Mouse (Mus musculus): ENCODE measurements around the gene Zfp52.

Gene Zfp52

GRCm38 (mm10) chr17:21535096-21536001 is at the start of gene Zfp52:
TSS of gene Zfp52 (plus strand) at chr17:21535539.
- DNase-seq: peak; percentile 73

- peak; percentile 89 for DNase-seq
Observed at GRCm38 (mm10) chr17:21488760-21489499, 46.4 kb upstream of the Zfp52 start, which contains the start of gene Zfp53. TSS of gene Zfp53 (plus strand) at chr17:21488998.

DNA sequence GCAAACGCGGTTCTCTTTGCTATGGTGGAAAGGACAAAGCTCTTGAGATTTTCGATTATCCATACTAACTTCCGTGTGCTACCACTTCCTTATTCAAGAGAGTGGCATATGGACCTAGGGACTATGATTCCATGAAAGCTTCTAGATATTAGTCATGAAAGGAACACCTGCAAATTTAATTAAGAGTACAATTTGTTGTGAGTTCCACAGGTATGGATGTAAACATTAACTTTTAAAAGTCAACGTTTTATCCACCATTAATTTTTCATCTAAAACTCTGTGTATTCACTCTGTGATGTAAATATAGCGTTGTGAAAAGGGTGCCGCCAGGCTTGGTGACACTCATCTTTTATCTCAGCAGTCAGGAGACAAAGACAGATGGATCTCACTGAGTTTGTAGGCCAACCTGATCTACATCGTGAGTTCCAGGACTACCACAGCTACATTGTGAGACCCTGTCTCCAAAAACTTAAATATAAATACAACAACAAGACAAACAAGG is 45.8 kb upstream of the Zfp52 start:
- DNase-seq: no peak

DNA sequence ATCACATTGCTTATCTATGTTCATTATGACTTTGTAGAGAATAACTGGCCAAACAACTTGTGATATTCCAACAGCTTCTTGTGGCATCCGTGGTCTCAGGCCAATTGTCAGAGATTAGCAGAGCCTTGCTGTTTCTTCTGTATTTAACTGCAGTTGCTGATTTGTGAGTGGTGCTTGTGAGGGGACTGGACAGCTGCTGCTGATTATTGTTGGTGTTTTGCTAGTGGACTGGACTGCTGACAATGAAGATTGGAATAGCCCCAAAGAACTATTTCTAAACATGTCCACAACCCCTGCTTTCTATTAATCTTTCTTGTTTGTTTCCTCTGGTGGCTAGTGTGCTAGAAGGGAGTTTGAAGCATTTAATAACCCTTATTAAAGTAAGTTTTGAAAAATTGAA is 34.0 kb upstream of the Zfp52 start:
- DNase-seq: no peak

DNA sequence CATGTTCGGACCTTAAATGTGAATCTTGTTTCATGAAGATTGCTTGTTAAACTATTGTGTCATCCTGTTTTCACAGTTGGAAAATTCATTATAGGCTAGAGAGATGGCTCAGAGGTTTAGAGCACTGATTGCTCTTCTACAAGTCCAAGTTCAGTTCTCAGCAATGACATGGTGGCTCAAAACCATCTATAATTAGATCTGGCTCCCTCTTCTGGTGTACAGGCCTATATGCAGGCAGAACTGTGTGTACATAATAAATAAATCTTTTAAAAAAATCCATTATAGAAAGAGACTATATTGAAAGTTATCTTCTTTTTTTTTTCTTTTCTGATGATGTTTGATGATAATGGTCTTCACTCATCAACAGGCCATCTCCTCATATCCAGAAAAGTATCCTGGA is 30.8 kb upstream of the Zfp52 start:
- DNase-seq: no peak

DNA sequence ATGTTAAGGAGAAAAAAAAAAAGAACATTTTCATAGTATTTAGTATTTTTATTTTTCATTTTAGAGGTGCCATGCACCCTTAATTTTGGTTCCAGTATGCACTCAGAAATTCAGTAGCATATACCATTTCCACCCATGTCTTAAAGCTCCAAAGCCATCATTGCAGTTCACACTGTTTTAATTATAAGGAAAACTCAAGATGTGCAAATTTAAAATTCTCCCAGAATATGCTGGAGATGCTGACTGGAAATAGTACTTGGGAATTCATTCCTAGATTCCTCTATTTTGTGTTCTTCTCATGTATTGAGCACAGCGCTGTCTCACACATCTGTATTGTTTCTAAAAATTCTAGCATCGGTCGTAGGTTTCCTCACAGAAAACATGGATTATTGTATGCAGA is 29.1 kb upstream of the Zfp52 start:
- DNase-seq: no peak

GRCm38 (mm10) chr17:21509756-21510155 is 25.6 kb upstream of the Zfp52 start:
- no peak for DNase-seq

DNA sequence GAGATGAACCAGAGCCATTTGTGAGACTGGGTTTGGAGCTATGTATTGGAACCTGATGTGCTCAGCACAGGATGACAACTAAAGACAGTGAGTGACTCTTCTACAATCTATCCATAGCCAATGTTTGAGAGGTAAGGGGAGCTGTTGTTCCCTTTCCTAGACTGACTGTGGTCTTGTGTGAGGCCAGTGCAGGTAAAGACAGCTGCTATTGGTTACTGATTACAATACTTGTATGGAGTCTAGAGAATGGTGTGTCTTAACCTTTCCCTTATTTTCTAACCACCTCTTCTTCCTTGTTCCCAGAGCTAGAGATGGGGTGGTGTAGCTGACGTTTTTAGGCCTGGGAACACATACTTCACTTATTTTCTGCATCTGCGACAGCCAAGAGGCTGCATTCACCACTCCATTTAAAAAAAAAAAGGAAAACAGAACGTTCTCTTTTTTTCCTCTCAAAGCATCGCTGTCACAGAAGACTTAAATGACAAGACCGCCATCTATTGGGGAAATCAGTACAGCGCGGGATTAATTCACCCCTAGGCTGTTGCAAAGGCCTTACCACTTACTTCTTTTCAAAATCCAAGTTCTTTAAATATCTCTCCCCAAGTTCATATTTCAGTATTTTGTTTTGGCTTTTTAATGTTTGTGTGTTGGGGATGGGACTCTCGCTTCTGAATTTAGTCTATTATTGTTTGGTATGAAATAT is 19.8 kb upstream of the Zfp52 start:
- peak; percentile 71 for DNase-seq

- peak; percentile 80 for DNase-seq
Observed at GRCm38 (mm10) chr17:21516201-21517129, 18.9 kb upstream of the Zfp52 start.

DNA sequence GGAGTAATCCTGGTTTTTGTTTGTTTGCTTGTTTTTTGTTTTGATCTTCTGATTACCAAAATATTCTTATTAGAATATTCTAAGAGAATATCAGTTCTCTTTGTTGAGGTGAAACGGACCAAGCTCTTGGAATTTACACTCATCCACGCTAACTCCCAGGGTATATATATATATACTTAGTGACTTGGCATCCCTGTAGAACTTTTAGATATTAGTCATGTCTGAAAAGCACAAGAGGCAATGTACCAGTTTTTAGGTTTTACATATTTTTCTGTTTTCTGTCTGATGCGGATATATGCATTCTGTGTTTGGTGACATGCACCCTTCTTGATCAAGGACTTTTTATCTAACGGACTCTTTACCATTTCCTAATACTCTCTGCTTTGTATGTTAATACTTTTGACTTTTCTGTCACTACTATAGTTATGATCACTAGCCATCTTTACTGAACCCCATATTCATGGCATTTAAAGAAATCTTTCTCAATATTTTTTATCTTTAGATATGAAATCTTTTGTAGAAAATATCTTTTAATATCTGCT is 18.1 kb upstream of the Zfp52 start:
- no peak for DNase-seq

- no peak for DNase-seq
Observed at GRCm38 (mm10) chr17:21526270-21526669, 9.1 kb upstream of the Zfp52 start.

DNA sequence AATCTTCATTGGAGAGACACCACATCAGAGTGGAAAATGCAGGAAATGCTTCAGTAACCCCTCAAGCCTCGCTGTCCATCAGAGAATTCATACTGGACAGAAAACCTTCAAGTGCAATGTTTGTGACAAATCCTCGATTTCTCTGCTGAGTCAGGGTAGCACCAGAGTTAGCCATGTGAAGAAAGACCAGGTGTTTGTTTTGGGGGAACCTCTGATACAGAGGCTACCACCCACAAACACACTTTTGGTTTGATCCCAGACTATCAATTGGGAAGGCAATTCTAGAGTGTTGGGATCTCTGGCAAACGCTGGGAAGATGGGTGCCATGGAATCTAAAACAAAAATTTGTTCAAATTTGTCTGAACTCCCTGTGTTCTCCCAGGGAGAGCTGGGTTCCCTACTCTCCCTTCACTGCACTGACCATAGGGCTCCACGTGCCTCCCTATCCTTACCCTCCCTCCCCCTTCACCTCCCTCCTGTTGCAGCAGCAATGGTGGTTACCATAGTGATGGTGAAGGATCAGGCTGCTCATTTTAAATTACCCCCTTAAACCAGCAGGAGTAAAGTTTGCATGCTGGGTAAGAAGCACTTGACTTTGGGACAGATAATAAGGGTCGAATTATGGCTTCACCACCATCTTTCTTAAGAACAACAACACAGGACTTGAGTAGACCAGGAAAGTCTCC is 4.6 kb upstream of the Zfp52 start:
- no peak for DNase-seq

GRCm38 (mm10) chr17:21531621-21532020 is 3.7 kb upstream of the Zfp52 start:
- no peak for DNase-seq

DNA sequence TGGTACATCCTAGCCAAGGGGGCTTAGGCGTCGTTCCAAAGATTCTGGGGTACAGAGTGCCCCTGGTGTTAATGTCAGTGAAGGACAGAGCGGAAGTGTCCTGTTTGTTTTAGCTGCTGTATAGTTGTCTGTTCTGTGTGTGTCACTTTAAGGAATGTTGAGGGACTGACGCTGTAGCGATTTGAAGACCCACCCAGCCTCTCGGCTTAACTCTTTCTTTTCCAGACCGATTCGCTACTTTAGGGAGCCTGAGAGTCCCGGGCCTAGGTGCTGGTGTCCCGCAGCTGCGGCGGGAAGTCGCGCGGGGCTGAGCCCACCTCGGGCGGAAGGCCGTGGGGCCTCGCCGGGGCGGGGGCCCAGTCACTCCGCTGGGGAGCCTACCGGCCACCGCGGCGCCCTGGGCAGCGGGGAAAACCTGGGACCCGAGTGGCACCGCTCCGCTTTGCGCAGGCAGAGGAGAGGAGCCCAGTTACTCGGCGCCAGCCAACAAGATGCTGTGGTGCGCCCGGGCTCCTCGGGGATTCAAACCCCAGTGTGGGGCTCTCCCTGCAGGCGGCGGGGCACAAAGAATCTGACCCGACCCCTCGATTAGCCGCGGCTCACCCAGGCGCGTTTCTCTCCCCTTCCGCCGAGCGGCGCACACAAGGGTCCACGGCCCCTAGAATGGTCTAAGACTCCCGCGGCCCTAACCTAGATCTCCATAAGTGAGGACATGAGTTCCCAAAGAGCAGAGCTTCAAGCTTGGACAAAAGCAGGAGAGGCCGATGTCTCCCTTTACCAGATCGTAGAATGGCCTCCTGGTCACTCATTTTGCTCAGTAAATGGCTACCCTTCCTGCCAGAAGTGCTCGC is 3.0 kb upstream of the Zfp52 start:
- DNase-seq: peak; percentile 84

DNA sequence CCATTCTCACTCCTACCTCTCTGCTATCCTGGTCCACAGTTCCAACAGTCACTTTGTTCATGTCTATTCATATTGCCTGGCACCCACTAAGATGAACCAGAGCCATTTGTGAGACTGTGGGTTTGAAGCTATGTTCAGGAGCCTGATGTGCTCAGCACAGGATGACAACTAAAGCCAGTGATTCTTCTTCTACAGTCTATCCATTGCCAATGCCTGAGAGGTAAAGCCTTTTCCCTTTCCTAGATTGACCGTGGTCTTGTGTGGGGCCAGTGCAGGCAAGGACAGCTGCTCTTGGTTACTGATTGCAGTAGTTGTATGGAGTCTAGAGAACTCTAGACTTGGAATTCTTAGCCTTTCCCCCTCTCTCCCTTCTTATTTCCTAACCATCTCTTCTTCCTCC is 1.4 kb upstream of the Zfp52 start:
- DNase-seq: no peak

DNA sequence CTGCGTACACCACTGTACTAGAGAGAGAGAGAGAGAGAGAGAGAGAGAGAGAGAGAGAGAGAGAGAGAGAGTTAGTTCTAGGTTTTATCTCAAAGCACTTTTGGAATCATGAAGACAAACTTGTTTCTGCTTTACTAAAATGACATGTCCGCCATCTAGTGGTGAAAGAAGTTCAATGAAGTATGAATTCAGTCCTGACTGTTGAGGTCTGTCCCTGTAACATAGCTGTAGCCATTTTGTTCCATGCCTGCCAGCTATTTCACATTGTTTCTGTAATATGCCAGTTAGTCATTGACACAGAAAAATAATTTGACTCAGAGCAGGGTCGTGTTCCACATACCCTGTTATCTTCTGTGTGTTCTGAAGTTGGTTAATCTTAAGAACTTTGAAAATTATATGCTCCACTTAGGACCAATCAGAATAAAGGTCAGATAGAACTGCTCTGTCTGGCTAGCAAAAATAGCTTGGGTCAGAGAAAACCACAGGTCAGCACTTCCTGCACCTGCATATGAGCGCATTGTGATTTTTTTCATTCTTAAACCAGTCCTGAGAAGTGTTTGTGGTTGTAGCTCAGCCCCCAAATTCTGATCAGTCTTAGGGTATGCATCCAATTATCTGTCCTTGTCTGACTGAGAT is 761 bp upstream of the Zfp52 start:
- peak; percentile 23 for DNase-seq

GRCm38 (mm10) chr17:21536096-21536495 is 757 bp downstream of the Zfp52 start:
- no peak for DNase-seq

DNA sequence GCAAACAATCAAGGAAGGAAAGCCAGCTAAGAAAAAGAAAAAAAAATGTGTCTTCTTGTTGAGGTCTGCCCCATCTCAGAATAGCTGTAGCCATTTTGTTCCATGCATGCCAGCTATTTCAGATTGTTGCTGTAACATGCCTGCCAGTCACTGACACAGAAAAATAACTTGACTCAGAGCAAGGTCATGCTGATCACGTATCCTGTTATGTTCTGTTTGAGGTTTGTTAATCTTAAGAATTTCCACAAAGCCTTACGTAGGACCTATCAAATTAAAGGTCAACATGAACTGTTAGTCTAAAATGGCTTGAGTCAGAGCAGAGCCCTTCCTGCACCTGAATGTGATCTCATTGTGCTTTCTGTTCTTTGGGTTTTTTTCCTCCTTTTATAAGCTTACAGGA is 1.3 kb downstream of the Zfp52 start:
- no peak for DNase-seq

DNA sequence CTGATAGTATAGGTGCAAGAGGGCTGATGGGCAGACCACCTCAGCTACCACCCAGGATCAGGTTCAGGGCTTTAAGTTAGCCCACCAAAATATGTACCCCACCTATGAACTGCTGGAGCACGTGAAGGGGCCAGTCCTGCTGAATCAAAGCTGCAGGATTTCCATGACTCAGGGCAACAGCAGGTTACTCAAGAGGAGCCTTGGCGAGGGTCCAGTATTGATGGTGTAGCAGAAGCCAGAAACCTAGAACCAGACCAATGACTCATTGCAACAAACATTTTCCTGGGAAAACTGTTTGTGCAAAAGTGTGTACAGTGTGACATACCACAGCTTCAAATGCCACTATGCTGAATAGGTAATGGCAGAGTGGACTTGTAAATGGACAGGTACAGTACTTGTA is 22.5 kb downstream of the Zfp52 start:
- no peak for DNase-seq

- DNase-seq: no peak
Observed at GRCm38 (mm10) chr17:21566220-21566619, 30.9 kb downstream of the Zfp52 start.
